Mouse (Mus musculus): ENCODE results near the gene Mgll.

The Mgll gene

DNA sequence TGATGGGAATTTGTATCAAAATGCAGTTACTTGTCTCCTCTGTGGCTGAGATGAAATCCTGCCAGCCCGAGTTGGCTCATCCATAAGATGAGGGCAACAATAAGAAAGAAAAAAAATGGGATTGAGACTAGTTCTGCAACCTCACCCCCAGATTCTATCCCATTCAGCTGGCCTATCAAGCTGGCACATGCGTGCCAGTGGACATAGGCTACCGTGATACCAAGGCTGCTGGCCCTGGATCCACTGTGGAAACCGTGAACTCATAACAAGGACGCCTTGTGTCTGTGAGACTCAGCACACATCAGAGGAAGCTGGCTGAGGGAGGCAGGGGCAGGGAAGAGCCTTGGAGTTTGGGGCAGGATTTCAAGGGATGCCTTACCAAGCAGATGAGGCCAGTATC, 46.8 kb downstream of the Mgll start:
- no peak for DNase-seq (ENCODE audit: low read depth)

DNA sequence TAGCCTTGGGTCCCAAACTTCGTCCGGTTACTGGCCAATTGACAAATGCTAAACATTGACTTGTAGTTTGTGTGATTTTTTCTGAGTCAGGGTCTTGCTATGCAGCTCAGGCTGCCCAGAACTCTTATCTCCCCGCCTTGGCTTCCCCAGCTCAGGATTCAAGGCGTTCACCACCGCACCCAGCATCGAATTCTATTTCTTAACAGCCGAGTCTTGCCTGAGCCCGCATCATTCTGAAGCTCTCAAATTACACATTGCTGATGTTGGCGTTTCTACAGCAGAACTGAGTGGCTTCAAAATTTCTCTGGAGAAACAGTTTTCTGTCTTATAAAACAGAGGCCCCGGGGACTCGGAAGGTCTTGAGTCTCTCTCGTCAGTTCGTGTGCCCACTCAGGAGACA, 47.8 kb downstream of the Mgll start:
- no peak for DNase-seq (ENCODE audit: low read depth)

DNA sequence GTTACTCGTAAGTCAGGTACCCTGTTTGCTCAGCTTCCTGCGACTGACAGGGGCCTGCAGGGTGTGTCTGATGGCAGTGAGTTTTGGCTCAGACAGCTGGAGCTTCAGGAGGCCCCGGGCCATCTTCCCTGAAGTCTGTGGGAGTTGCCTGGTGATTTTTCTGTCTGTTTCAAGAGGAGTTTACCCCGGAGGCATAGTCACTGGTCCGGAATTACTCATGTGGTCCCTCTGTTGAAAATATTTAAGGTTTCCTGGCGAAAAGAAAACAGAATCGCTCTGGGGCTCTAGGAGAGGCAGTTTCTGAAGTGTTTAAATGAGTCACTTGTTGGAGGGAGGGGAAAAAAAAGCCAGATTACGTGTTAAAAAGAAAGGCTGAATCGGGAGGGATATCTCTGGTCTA, 49.8 kb downstream of the Mgll start:
- no peak for DNase-seq (ENCODE audit: low read depth)

DNA sequence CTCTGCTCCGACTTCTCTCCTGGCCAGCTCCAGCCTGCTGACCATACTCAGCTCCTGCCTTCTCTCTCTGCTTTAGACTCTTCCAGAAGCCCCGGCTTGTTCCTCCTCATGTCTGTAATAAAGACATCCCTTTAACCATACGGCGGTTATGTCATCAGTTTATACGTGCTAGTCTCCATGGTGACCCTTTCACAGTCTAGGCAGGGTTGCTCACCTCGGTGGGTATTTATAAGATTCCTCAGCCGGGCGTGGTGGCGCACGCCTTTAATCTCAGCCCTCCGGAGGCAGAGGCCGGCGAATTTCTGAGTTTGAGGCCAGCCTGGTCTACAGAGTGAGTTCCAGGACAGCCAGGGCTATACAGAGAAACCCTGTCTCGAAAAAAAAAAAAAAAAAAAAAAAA, 51.1 kb downstream of the Mgll start:
- no peak for DNase-seq (ENCODE audit: low read depth)

DNA sequence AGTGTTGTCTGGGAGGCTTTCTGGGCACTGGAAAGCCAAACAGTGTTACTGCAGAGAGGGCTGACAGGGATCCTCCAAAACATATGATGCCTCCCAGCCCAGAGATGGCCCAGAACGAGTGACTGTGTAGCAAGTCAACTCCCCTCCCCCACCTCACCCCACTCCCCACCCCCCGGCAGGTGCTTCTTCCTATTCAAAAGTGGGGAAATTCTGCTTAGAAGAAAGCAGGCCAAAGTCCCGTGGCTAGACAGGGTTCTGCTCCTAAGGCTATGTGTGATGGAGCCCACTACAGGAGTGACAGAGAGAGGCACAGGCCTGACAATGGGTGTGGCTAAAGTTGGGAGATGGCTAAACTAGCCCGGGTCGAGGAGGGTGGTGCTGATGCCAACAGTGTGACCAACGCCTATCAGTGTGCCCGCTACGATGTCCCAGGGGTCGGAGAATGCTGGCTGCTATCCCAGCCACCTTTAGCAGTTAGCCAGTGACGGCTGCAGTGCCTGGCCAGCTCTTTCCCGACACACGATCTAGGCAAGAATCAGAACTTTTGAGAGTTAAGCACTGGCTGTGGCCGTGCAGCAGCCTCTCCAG, 52.2 kb downstream of the Mgll start:
- DNase-seq (ENCODE audit: low read depth), result no peak

DNA sequence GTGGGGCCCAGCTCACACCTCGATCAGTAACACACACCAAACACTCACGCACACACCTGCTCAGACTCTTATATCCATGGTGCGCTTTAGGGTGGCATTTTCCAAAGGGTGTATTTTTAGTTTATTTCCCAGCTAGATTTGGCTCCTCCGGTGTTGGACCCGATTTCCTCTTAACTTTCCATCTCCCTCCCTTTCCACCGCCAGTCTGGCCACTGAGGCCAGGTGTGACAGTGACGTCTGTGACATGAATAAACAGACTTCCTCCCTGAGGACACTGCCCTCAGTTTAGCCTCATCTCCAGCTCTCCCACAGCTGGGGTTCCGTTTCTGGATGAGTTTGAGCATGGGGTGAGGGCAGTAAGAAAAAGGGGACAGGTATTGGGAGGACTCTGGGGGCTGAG, 52.8 kb downstream of the Mgll start:
- no peak for DNase-seq (ENCODE audit: low read depth)

DNA sequence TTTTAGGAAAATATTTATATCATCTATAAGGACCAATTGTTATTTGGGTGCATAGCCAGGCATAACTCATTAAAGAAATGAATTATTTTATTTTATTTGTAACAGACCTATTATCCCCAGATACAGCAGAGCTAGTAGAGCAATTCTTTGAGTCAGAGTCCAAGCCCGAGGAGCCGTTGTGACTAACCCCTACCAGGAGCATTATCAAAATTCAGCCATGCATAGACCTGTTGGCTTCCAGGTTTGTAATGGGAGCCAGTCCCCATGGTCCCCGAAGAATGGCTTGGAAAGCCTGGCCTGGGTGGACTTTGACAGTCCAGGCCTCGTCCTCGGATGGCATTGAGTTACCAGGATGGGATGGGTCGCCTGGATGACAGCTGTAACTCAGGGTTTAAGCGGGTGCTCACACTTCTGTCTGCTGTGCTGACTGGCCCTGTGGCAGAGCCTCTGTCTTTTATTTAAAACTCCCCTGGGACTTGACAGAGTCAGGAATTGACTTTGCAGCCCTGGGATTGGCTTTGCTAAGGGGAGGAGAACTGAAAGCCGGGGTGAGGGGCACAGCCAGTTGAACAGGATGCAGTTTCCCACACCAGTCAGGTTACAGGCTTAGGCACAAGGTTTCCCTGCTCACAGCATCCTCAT, 54.0 kb downstream of the Mgll start:
- DNase-seq (ENCODE audit: low read depth), result no peak

DNA sequence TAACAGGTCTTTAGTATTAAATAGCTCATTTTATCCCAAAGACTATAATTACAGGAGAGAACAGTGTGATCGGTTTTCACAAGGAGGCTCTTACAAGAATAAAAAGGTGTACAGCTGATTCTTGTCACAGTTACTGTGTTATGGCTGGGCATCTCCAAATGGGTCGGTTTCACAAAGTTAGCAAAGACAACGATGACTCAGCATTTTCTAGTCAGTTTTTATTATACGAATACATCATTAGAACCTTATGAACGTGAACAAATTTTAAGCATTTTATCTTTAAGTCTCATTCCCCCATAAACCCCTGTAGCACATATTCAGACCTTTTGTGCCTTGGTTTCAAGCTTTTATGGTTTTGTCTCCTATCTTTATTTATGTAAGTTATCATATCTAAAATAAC, 55.5 kb downstream of the Mgll start:
- no peak for DNase-seq (ENCODE audit: low read depth)

DNA sequence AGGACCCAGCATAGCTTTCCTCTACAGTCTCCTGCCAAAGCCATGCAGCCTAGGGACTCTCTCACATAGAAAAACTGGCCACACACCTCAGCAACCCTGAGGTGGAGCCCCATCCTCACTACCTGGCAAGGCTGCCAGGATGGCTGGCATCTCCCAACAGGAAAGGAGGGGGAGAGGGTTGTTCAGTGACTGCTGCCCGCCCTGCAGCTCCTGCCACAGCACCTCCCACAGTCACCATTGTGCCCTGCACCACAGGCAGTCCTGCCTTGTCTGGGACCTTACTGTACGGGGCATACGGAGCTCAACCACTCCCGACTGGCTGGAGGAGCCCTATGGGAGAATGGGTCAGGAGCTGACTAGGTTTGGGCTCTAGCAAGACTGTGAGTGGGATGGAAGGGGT, 57.7 kb downstream of the Mgll start:
- DNase-seq (ENCODE audit: low read depth), result no peak

DNA sequence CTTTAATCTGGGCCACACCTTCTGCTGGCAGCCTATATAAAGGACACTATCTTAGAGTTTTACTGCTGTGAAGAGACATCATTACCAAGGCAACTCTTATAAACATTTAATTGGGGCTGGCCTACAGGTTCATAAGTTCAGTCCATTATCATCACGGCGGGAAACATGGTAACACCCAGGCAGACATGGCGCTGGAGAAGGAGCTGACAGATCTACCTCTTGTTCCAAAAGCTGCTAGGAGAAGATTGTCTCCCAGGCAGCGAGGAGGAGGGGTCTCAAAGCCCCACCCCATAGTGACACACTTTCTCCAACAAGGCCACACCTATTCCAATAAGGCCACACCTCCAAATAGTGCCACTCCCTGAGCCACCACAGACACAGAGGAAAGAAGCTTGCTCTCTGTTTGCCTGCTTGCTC, 58.8 kb downstream of the Mgll start:
- DNase-seq (ENCODE audit: low read depth), result peak; percentile 49

DNA sequence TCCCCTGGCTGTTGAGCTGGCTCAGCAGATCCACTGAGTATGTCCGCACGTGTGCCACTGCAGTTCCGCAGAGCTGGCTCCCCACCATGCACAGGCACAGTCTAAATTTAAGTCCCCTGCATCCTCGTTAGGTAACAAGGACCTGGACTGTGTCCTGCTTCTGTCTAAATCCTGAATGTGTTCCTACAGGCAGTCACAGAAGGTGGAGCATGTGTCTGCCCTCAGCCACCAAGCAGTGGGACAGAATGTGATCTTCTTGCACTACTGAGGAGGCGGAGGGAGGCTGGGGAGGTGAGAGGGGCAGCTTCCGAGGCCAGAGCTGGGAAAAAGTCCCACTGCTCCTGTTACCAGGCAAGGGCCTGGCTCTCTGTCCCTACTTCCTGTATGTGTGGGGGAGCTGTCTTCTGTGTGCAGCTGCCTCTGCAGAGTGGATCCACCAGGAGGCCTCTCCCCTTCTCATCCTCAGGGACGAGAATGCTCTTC, 60.5 kb downstream of the Mgll start:
- DNase-seq (ENCODE audit: low read depth), result no peak

DNA sequence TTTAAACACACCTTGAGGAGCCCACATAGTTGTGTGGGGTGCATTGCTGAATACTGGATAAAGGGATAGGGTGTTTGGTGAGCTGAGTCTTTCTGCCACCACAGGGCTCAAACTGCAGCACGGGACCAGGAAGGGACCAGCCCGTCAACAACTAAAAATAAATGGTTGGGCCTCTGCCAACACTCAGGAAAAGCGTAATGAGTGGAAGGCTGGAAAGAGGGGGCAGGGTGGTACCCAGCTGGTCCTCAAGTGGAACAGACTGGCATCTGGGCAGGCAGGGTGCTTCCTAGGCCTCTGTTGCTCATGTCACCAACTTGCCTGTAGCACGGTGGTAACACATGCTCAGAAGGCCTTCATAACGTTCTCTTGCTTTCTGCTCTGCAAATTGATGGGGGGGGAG, 61.1 kb downstream of the Mgll start:
- DNase-seq (ENCODE audit: low read depth), result no peak

DNA sequence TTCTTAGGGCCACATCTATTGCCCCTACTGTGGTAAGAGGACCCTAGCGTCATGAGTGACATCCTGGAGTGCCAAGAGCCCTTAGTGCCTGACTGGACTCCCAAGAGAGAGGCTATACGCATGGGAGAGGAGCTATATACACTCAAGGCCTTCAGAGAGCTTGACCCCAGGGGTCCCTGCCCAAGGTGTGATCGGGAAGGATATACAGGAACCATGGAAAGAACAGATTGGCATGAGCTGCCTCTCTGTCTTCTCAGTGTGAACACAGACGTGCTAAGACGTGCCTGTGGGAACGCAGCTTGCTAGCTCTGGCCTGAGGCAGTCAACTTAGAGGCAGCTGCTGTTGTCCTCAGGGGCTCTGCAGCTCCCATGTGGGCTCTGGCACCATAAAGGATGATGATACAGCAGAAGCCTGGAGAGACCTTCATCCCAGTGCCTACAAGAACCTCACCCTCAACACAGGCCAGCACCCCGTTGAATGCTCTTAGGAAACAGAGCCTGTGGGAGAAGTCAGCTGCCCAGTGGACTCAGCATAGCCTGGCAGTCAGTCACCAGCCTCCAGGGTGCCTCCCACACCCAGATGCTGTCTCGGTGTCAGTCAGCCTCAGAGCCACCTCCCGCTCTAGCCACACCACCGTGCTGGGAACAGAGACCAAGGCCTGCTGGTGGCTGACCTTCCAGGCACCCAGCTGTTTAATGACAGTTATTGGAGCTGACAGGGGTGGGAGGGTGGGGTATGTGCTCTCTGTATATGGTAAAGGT, 61.8 kb downstream of the Mgll start:
- no peak for DNase-seq (ENCODE audit: low read depth)

DNA sequence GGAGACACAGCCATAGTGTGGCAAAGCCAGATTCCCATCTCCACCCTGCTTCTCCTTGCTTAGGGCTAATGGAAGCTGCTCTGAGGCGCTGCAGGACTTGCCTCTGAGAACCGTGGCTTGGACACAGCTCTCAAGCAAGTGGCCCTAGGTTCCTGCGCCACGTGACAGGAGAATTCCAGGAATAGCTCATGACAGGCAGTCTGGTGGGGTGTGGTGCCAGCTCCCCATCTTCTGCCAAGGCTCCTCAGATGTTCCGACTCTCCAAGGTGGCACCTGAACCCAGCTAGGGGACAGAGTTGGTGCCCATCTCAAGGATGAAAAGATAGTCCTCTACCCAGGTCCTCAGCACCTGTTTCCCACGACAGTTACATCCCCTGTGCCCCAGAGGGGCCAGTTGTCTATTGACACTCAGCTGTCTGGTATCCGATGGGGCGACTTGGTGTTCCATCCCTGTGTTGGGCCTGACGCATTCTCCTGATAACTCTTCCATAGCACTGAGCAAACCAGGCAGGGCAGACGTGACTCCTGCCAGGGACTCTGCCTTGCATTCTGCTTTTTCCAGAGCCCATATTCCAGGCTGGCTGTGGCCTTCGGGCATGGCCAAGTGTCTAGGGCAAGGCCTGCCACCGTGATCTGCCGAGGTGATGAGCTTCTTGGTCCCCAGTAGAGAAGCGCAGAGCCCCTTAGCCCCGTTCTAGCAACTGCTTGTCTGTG, 62.7 kb downstream of the Mgll start:
- no peak for DNase-seq (ENCODE audit: low read depth)

DNA sequence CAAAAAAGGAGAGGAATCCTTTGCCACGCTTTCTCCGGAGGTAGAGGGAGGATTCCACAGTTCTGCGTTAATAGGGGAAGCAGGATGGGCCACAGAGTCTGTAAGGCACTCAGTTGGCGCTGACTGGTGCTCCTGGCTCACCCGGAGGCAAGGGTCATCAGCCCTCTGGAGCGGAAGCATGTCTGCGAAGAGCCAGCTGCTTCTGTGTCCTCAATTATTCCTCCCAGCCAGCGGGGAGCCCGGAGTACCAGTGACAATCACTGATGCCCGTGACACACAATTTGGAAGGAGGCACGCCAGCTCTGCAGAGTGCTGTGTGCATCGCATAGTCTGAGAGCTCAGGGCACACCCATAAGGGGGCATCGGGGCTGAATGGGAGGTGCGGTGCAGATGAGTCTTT, 63.3 kb downstream of the Mgll start:
- DNase-seq (ENCODE audit: low read depth), result no peak

DNA sequence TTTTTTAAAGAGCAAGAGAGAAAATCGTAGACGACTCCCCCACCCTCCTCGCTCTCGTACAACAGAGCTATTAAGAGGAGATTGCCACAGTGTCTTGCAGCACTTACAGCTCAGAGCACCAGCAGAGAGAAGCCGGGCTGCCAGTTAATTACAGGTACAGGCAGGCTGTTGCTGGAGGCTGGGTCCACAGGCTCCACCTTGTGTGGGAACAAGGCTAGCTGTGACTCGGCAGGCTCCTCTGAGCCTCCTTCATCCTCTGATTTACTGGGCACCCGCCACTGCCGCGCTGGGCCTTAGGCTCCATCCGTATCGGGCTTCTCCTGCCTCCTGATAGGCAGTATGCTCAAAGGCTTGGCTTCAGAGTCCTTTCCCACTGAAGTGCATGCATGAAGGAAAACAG, 64.0 kb downstream of the Mgll start:
- DNase-seq (ENCODE audit: low read depth), result no peak

DNA sequence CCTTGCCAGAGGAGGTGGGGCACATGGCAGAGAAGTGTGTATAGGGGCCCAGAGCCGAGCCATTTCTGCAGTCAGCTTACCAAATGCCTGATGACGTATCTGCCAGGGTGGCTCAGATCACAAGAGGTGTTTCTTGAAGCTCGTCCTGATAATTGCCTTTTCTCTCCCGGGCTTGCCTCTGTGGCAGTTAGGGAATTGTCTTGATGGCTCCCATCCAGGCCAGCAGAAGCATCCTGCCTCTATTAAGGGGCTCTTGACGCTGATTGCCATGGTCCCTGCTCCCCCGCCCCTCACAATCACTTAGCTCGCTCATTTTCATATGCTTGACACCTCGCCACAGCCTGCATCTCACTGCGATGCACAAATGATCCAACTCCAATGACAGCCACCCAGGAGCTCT, 67.1 kb downstream of the Mgll start:
- DNase-seq (ENCODE audit: low read depth), result no peak

DNA sequence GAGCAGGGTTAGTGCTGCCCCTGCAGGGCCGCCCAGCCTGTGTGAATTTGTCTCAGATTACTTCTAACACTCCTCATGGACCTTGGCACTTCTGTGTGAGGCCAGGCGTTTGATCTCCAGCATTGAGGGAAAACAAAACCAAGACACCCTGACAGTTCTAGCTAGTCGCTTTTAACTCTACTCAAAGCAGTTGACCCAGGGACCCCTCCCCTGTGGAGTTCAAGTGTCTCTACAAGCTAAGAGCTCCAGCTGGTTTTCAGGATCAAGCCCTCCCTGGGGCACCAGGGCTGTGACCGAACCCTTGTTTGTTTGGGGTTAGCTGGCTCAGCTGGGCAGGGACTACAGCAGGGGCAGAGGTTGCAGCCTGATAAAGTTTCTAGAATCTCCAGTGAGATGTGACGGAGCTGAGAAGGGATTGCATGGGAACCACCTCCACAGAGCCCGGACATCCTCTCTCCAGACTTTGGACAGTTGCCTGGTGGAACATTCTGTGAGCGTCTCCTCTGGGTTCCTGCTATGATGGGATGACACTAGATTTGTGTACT, 68.0 kb downstream of the Mgll start:
- DNase-seq (ENCODE audit: low read depth), result no peak

DNA sequence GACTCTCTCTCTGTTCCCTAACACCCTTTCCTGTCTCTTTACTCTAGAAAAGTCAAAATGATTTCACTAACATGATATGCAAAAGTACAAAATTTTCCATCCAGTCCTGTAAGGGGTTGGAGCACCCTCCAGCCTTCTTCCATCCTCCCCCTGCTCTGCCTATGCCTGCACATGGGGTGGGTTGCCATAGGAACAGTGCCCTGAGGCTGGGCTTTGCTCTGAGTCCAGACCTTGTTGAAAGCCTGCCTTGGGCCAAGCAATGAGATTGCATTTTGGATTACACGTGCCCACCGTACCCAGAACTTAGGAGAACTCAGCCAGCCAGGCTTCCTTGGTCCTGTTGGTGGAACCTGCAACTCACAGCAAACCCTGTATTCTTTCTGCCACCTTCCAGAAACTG, 69.0 kb downstream of the Mgll start:
- DNase-seq (ENCODE audit: low read depth), result no peak

DNA sequence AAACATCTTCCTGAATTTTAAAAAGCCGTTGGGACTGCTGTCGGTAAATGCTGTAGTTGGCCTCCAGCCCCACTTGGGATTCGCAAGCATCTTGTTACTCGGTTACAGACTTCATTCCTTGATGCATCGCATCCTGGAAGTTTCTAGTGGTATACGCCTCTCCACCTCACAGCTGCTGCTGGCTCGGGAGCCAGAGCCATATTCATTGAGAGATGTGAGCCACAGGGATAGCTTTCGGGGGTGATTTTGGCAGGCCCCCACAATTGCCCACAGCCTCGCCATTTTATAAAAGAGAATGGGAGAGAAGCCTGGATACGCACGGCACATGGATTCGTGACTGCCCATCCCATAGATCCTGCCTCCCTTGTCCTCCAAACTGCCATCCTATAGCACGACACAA, 69.7 kb downstream of the Mgll start:
- no peak for DNase-seq (ENCODE audit: low read depth)

DNA sequence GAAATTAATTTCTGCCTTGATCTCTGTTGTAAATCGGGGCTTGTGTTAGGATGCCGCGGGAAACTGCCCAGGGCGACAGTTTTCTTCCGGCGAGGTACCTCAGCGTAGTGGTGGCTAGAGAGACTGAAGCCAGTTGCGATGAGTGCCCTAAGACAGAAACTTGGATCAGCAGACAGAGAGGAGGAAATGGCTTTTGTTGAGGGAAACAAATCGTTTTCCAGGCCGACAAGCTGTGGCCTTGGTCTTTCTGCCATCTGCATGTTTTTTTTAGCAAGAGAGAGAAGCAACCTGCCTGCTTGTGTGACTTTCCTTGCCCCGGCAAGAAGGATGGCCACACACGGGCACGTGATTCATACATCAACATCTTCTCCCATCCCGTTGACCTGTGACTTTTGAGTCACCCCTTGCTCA, 70.4 kb downstream of the Mgll start:
- DNase-seq (ENCODE audit: low read depth), result no peak

DNA sequence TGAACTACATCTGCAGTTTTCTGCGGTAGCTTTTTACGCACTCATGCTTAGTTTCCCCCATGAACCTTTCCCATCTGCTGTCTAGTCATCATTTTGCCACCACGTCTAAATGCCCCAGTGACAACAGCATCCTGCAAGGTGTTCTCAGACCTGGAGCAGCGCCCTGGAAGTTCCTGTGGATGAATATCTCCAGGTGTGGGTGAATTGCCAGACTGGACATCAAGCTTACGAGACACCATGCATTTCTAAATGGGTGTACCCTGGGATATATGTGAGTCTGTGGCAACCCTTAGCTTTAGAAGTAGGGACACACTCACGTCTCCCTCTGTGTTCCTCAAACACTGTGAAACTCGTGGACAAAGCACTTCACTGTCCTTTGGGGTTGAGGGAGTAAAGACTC, 76.0 kb downstream of the Mgll start:
- no peak for DNase-seq (ENCODE audit: low read depth)

DNA sequence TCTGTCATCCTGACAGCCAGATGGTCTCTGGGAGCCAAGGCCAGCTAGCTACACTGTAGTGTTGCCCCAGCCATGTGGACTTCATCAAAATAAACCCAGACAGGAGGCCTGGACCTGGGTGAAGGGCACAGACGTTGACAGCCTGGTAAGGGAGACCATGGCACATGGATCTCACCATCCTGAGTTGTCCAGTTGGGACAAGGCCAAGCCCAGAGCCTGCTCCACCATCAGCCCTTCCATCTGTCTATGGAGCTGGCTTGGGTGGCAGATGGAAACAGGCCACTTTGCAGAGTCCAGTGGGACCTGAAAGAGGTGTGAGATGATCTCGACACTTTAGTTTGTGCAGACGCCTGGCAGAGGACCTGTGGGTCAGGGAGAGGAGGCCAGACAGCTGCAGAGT, 76.5 kb downstream of the Mgll start:
- DNase-seq (ENCODE audit: low read depth), result no peak

All from c-Kit-positive CD71-negative TER-119-negative erythroid progenitor cells, embryonic 14.5 days (primary cell).